Mouse (Mus musculus) G1E (cell line): ENCODE results near the gene Fabp7. TPM values are rescaled to one million over a fixed set of nuclear protein-coding genes. Genes with fewer than 3 reads are reported as not detected.

ENCODE experiments used
- ATAC-seq: 2 replicates; pipeline ENCODE4 v1.8.0; 2016; ENCODE audit warnings: mild to moderate bottlenecking; ENCODE audit not compliant: insufficient number of reproducible peaks, poor library complexity, low FRiP score, severe bottlenecking; ENCODE audit errors: extremely low read depth
- DNase-seq: peaks from one replicate; pipeline ENCODE4 v3.0.0; 2012; ENCODE audit warnings: low spot score
- H3K27me3 ChIP-seq: 2 replicates; pipeline ENCODE4 v1.6.1; 2012; ENCODE audit warnings: mild to moderate bottlenecking, low read length, inconsistent platforms; ENCODE audit not compliant: insufficient read depth
- H3K36me3 ChIP-seq: replicated peaks from 2 replicates; pipeline ENCODE3; 2012; ENCODE audit warnings: mild to moderate bottlenecking, inconsistent platforms
- H3K4me1 ChIP-seq: 2 replicates; pipeline ENCODE4 v1.6.1; 2012; ENCODE audit warnings: low read depth, low read length, inconsistent platforms, mixed read lengths; ENCODE audit not compliant: insufficient read depth
- H3K4me3 ChIP-seq: 2 replicates; pipeline ENCODE4 v1.5.1; 2012; ENCODE audit warnings: low read depth, mild to moderate bottlenecking, inconsistent platforms, low read length, moderate library complexity, mixed read lengths
- H3K9me3 ChIP-seq: replicated peaks from 2 replicates; pipeline ENCODE4 v1.6.1; 2012; ENCODE audit warnings: inconsistent platforms
- CTCF ChIP-seq: IDR thresholded peaks from 2 replicates; pipeline ENCODE4 v1.5.1; 2012; ENCODE audit warnings: low read depth, low read length, inconsistent platforms, mixed read lengths
- GATA1 ChIP-seq: IDR thresholded peaks from 2 replicates; pipeline ENCODE4 v1.6.1; 2012; ENCODE audit warnings: borderline replicate concordance, low read length, inconsistent platforms, mixed read lengths
- GATA2 ChIP-seq: IDR thresholded peaks from 2 replicates; pipeline ENCODE4 v1.6.1; 2012; ENCODE audit warnings: low read depth, low read length, inconsistent platforms, borderline replicate concordance
- POLR2AphosphoS5 ChIP-seq: IDR thresholded peaks from 2 replicates; pipeline ENCODE4 v1.6.1; 2012; ENCODE audit warnings: low read depth, low read length, inconsistent platforms; ENCODE audit not compliant: insufficient replicate concordance
- TAL1 ChIP-seq: conservative IDR thresholded peaks from 2 replicates; pipeline ENCODE4 v1.6.1; 2012; ENCODE audit warnings: low read depth, low read length, inconsistent platforms, mixed read lengths
- polyA plus RNA-seq: library from polyadenylated mRNA; stranded (reverse); fragments of >175 nt; gene quantifications from 2 replicates; pipeline ENCODE4 v1.2.3, GENCODE M21; 2012
- total RNA-seq, 2 experiments: library from RNA; stranded (forward) in 1 of 2; stranded (reverse) in 1 of 2; fragments of 200-1000 nt in 1 of 2; fragments of >200 nt in 1 of 2; fragmentation: Nextera tagmentation in 1 of 2; gene quantifications; 2 replicates each; pipeline ENCODE4 v1.2.3; 2014 to 2017

Fabp7 gene
- total and polyA plus RNA-seq, 3 experiments = 0.33 to 0.98 TPM; not detected in 1

- H3K4me1 ChIP-seq = peaks cover 4% of the 10 kb centered on the region; the same call in 1 of the 2 replicates
- H3K4me3 ChIP-seq = no peak overlapping the region
- no peak for TF ChIP-seq GATA2
- no peak for TF ChIP-seq POLR2AphosphoS5
- TF ChIP-seq GATA1 = no peak
- TF ChIP-seq TAL1 = no peak
- DNase-seq (no peak), ATAC-seq (no peak)
- H3K36me3 ChIP-seq = no peaks in the 10 kb centered on the region
- H3K27me3 ChIP-seq = no peaks in the 10 kb centered on the region
- no peaks in the 10 kb centered on the region for H3K9me3 ChIP-seq
These were observed 37.6 kb upstream of the Fabp7 start for GRCm38 (mm10) chr10:57747127-57747526.

GRCm38 (mm10) chr10:57753343-57753742, 31.3 kb upstream of the Fabp7 start:
- Histone ChIP-seq H3K4me1 (no peaks in the 10 kb centered on the region), H3K27me3 (no peaks in the 10 kb centered on the region), H3K36me3 (no peaks in the 10 kb centered on the region), H3K4me3 (no peak overlapping the region), H3K9me3 (no peaks in the 10 kb centered on the region)
- no peak for ATAC-seq
- no peak for DNase-seq
- TF ChIP-seq POLR2AphosphoS5 (no peak), GATA1 (no peak), TAL1 (no peak), GATA2 (no peak)

DNA sequence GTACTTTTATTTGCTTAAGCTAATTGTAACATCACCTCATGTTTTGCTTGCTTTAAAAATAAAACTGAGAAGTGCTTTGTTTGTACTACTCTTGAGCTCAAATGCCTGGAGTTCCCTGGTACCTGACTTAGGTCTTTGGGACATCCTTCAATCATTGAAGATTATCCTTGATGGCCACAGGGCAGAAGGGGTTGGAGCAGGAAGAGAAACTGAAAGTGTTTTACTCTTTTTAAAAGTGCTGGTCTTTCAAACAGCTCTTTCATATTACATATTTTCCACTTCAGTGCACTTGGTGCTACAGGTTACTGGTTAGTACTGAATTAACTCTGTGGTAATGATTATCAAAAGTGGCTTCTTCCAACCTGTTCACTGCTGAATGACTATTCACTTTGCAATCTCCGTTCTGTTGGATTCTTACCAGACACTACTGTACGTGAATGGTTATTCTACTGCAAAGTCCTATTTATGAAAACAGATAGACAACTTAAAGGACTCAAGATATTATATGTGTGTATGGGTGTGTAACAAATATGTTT, 29.4 kb upstream of the Fabp7 start:
- TF ChIP-seq GATA1 (no peak), GATA2 (no peak), POLR2AphosphoS5 (no peak), CTCF (no peak)
- Histone ChIP-seq H3K4me1 (no peaks in the 10 kb centered on the region), H3K36me3 (no peaks in the 10 kb centered on the region), H3K4me3 (no peak overlapping the region), H3K9me3 (no peaks in the 10 kb centered on the region), H3K27me3 (no peaks in the 10 kb centered on the region)
- ATAC-seq (no peak), DNase-seq (no peak)

DNA sequence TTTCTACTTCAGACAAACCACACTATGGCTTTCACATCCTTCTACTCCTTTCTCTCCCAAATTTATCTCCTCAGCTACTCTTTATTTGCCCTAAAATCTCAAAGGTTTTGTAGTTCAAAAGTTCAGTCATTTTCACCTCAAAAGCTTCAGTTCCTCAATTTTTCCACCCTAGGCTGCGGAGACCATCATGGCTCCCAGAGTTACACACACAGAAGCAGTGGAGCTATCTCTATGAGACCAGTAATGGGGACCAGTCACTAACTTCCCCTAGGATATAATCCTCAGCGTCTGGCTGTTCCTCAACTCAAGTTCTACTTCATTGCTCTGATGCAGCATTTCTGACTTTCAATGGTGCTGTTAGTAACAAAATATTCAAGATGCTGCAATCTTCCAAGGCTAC, 25.7 kb upstream of the Fabp7 start:
- Histone ChIP-seq H3K9me3 (no peaks in the 10 kb centered on the region), H3K4me3 (no peak overlapping the region), H3K27me3 (no peaks in the 10 kb centered on the region), H3K4me1 (no peaks in the 10 kb centered on the region), H3K36me3 (no peaks in the 10 kb centered on the region)
- ATAC-seq = no peak
- DNase-seq = no peak
- TF ChIP-seq GATA1 = no peak
- TF ChIP-seq TAL1 = no peak
- no peak for TF ChIP-seq POLR2AphosphoS5
- TF ChIP-seq GATA2 = no peak
- no peak for TF ChIP-seq CTCF

GRCm38 (mm10) chr10:57760694-57761093, 24.0 kb upstream of the Fabp7 start:
- Histone ChIP-seq H3K4me3 (no peak overlapping the region), H3K36me3 (no peaks in the 10 kb centered on the region), H3K9me3 (no peaks in the 10 kb centered on the region), H3K4me1 (no peaks in the 10 kb centered on the region), H3K27me3 (no peaks in the 10 kb centered on the region)
- ATAC-seq (no peak), DNase-seq (no peak)
- TF ChIP-seq GATA2 = no peak
- TF ChIP-seq POLR2AphosphoS5 = no peak
- no peak for TF ChIP-seq GATA1
- no peak for TF ChIP-seq CTCF
- no peak for TF ChIP-seq TAL1

- H3K27me3 ChIP-seq = no peaks in the 10 kb centered on the region
These were observed 21.6 kb upstream of the Fabp7 start for GRCm38 (mm10) chr10:57763044-57763443.

More at GRCm38 (mm10) chr10:57763044-57763443, 21.6 kb upstream of the Fabp7 start:
- H3K4me1 ChIP-seq = no peaks in the 10 kb centered on the region
- no peak for DNase-seq
- ATAC-seq = no peak
- H3K4me3 ChIP-seq = no peak overlapping the region
- TF ChIP-seq GATA2 (no peak), GATA1 (no peak)
- no peaks in the 10 kb centered on the region for H3K36me3 ChIP-seq
- H3K9me3 ChIP-seq = no peaks in the 10 kb centered on the region
